Comparison of ENCODE assay signal across 17 mouse cellular contexts in genomic region chr6:33913072-33913471, GRCm38 (mm10).
DNase-seq lines count a peak whose midpoint lies in the region; ATAC-seq lines count a peak whose summit lies in the region.
"Had no signal": no experiment of that assay in that cellular context is flagged by ENCODE, and none has a peak within 500 bp of the region (broad histone marks: within the 10 kb centered on the region; RNA-seq: fewer than 3 reads in every experiment).

No protein-coding gene starts in this region.

- no peak overlapping the region for H3K4me3 ChIP-seq in forebrain, embryonic 15.5 days
- H3K4me3 ChIP-seq in forebrain, embryonic 12.5 days (replicated peaks), result no peak overlapping the region
- no peak overlapping the region for H3K4me3 ChIP-seq in heart, embryonic 16.5 days (ENCODE audit: low read length)
- H3K4me3 ChIP-seq in midbrain, embryonic 10.5 days, result no peak overlapping the region
- H3K4me3 ChIP-seq in midbrain, embryonic 15.5 days, result no peak overlapping the region
- H3K4me3 ChIP-seq in forebrain, embryonic 16.5 days (replicated peaks; ENCODE audit: low read length), result no peak overlapping the region
- H3K4me3 ChIP-seq: embryonic facial prominence, embryonic 15.5 days; intestine, embryonic 15.5 days had no signal

- no peak overlapping the region for H3K9ac ChIP-seq in forebrain, embryonic 15.5 days (replicated peaks)
- H3K9ac ChIP-seq in forebrain, embryonic 12.5 days, result no peak overlapping the region
- no peak overlapping the region for H3K9ac ChIP-seq in heart, embryonic 16.5 days (ENCODE audit: low read length)
- H3K9ac ChIP-seq in midbrain, embryonic 15.5 days, result no peak overlapping the region
- H3K9ac ChIP-seq in forebrain, embryonic 16.5 days (replicated peaks; ENCODE audit: low read depth, low read length), result no peak overlapping the region
- H3K9ac ChIP-seq: embryonic facial prominence, embryonic 15.5 days; intestine, embryonic 15.5 days had no signal

- WGBS in forebrain, embryonic 15.5 days, result 35% methylated on average over 5 of the region's 5 CpGs
- WGBS in forebrain, embryonic 12.5 days, result 51% methylated on average over 5 of the region's 5 CpGs
- 54% methylated on average over 5 of the region's 5 CpGs for WGBS in heart, embryonic 16.5 days
- WGBS in midbrain, embryonic 10.5 days, result 73% methylated on average over 5 of the region's 5 CpGs
- WGBS in midbrain, embryonic 15.5 days, result 45% methylated on average over 5 of the region's 5 CpGs
- WGBS in forebrain, embryonic 16.5 days, result 24% methylated on average over 5 of the region's 5 CpGs

- no peak for DNase-seq in heart, postnatal 25 days (ENCODE audit: low spot score)
- no peak for DNase-seq in midbrain, embryonic 10.5 days (ENCODE audit: low spot score)
- DNase-seq: adrenal gland, postnatal 25 days; cerebellum, adult 9-11 months; gastrocnemius, postnatal 10 days; kidney, adult 8-10 months; kidney, postnatal 10 days; lung, postnatal 4 days; thymus, postnatal 14 days had no signal

- ATAC-seq in forebrain, embryonic 15.5 days (replicated peaks), result no peak
- ATAC-seq in forebrain, embryonic 12.5 days (ENCODE audit: low FRiP score), result no peak
- ATAC-seq in heart, embryonic 16.5 days (replicated peaks; ENCODE audit: extremely low read depth, insufficient read depth, low FRiP score), result no peak; the same call in 1 of the 2 replicates
- ATAC-seq in midbrain, embryonic 15.5 days (replicated peaks), result no peak
- ATAC-seq in forebrain, embryonic 16.5 days, result peak; percentile 55; the same call in 1 of the 2 replicates
- ATAC-seq: CD4-positive, CD25-positive, alpha-beta regulatory T cell, adult 4 months; intestine, embryonic 15.5 days had no signal

- peaks cover 21% of the 10 kb centered on the region for H3K4me1 ChIP-seq in forebrain, embryonic 15.5 days
- peaks cover 10% of the 10 kb centered on the region for H3K4me1 ChIP-seq in forebrain, embryonic 12.5 days
- peaks cover 10% of the 10 kb centered on the region for H3K4me1 ChIP-seq in heart, embryonic 16.5 days (ENCODE audit: control insufficient read depth, insufficient read depth, low read length)
- peaks cover 16% of the 10 kb centered on the region for H3K4me1 ChIP-seq in midbrain, embryonic 10.5 days
- H3K4me1 ChIP-seq in midbrain, embryonic 15.5 days, result peaks cover 3% of the 10 kb centered on the region; the same call in 1 of the 2 replicates
- H3K4me1 ChIP-seq in forebrain, embryonic 16.5 days (replicated peaks; ENCODE audit: control insufficient read depth, insufficient read depth, low read length), result peaks cover 14% of the 10 kb centered on the region
- H3K4me1 ChIP-seq: embryonic facial prominence, embryonic 15.5 days; intestine, embryonic 15.5 days had no signal

- intact Hi-C loops in heart, postnatal 25 days (cut with DNase I), result no loop called here

- no peaks in the 10 kb centered on the region for H3K27me3 ChIP-seq in forebrain, embryonic 15.5 days
- no peaks in the 10 kb centered on the region for H3K27me3 ChIP-seq in forebrain, embryonic 12.5 days
- no peaks in the 10 kb centered on the region for H3K27me3 ChIP-seq in heart, embryonic 16.5 days (ENCODE audit: control insufficient read depth, insufficient read depth, low read length)
- H3K27me3 ChIP-seq in midbrain, embryonic 10.5 days (ENCODE audit: low read depth, poor library complexity, severe bottlenecking), result no peaks in the 10 kb centered on the region
- H3K27me3 ChIP-seq in midbrain, embryonic 15.5 days (replicated peaks), result no peaks in the 10 kb centered on the region
- H3K27me3 ChIP-seq in forebrain, embryonic 16.5 days (replicated peaks; ENCODE audit: control insufficient read depth, insufficient read depth, low read length), result no peaks in the 10 kb centered on the region
- H3K27me3 ChIP-seq: embryonic facial prominence, embryonic 15.5 days; intestine, embryonic 15.5 days had no signal

- H3K36me3 ChIP-seq in forebrain, embryonic 15.5 days, result no peaks in the 10 kb centered on the region
- H3K36me3 ChIP-seq in forebrain, embryonic 12.5 days (replicated peaks), result no peaks in the 10 kb centered on the region
- no peaks in the 10 kb centered on the region for H3K36me3 ChIP-seq in heart, embryonic 16.5 days (ENCODE audit: control insufficient read depth, insufficient read depth)
- H3K36me3 ChIP-seq in midbrain, embryonic 10.5 days, result no peaks in the 10 kb centered on the region
- H3K36me3 ChIP-seq in midbrain, embryonic 15.5 days (replicated peaks), result no peaks in the 10 kb centered on the region
- no peaks in the 10 kb centered on the region for H3K36me3 ChIP-seq in forebrain, embryonic 16.5 days (ENCODE audit: control insufficient read depth, insufficient read depth)
- H3K36me3 ChIP-seq: embryonic facial prominence, embryonic 15.5 days; intestine, embryonic 15.5 days had no signal

- no peaks in the 10 kb centered on the region for H3K9me3 ChIP-seq in forebrain, embryonic 15.5 days
- no peaks in the 10 kb centered on the region for H3K9me3 ChIP-seq in forebrain, embryonic 12.5 days
- H3K9me3 ChIP-seq in heart, embryonic 16.5 days (replicated peaks; ENCODE audit: control insufficient read depth, low read length), result peaks cover 5% of the 10 kb centered on the region; the same call in 1 of the 2 replicates
- no peaks in the 10 kb centered on the region for H3K9me3 ChIP-seq in midbrain, embryonic 10.5 days (replicated peaks)
- H3K9me3 ChIP-seq in midbrain, embryonic 15.5 days, result no peaks in the 10 kb centered on the region
- no peaks in the 10 kb centered on the region for H3K9me3 ChIP-seq in forebrain, embryonic 16.5 days (ENCODE audit: control insufficient read depth, low read length)
- H3K9me3 ChIP-seq: embryonic facial prominence, embryonic 15.5 days; intestine, embryonic 15.5 days had no signal

- H3K4me2 ChIP-seq in forebrain, embryonic 15.5 days (replicated peaks), result no peak overlapping the region
- H3K4me2 ChIP-seq in forebrain, embryonic 12.5 days, result no peak overlapping the region
- no peak overlapping the region; the same call in 1 of the 2 replicates for H3K4me2 ChIP-seq in heart, embryonic 16.5 days (ENCODE audit: low read depth, low read length)
- no peak overlapping the region for H3K4me2 ChIP-seq in midbrain, embryonic 15.5 days
- H3K4me2 ChIP-seq in forebrain, embryonic 16.5 days (ENCODE audit: low read length), result no peak overlapping the region
- H3K4me2 ChIP-seq: embryonic facial prominence, embryonic 15.5 days; intestine, embryonic 15.5 days had no signal

- peak overlapping the region; percentile 83 for H3K27ac ChIP-seq in forebrain, embryonic 15.5 days (replicated peaks)
- no peak overlapping the region for H3K27ac ChIP-seq in forebrain, embryonic 12.5 days
- peak overlapping the region; percentile 80 for H3K27ac ChIP-seq in heart, embryonic 16.5 days (ENCODE audit: low read length)
- 0 out of 2 replicates have a peak overlapping the region, but pooled peaks have one; percentile 1 for H3K27ac ChIP-seq in midbrain, embryonic 10.5 days (replicated peaks)
- no peak overlapping the region for H3K27ac ChIP-seq in midbrain, embryonic 15.5 days
- peak overlapping the region; percentile 87; the same call in 1 of the 2 replicates for H3K27ac ChIP-seq in forebrain, embryonic 16.5 days (ENCODE audit: low read length)
- H3K27ac ChIP-seq: embryonic facial prominence, embryonic 15.5 days; intestine, embryonic 15.5 days had no signal

Comparison
In these comparisons a context has a peak if more than half of its experiments do, and no peak if none do; other contexts are left out.
1. H3K27ac ChIP-seq: peak in forebrain, embryonic 15.5 days (single experiment), heart, embryonic 16.5 days (single experiment), midbrain, embryonic 10.5 days (single experiment) and forebrain, embryonic 16.5 days (single experiment); none in forebrain, embryonic 12.5 days (single experiment) and midbrain, embryonic 15.5 days (single experiment).